Mouse (Mus musculus) olfactory bulb, adult 2 months (tissue): ENCODE results near the gene Vmn2r89.

Experiments
- CTCF ChIP-seq: fragments of 200-500 bp; IDR thresholded peaks from 2 replicates; pipeline ENCODE4 v1.5.1; 2012; ENCODE audit warnings: low read depth, mild to moderate bottlenecking, low read length, moderate library complexity; ENCODE audit not compliant: insufficient read depth
- POLR2A ChIP-seq: fragments of 200-500 bp; IDR thresholded peaks from 2 replicates; pipeline ENCODE4 v1.6.1; 2012; ENCODE audit warnings: mild to moderate bottlenecking, low read depth, low read length, moderate library complexity; ENCODE audit not compliant: insufficient read depth

GRCm38 (mm10) chr14:51486111-51486510, 34.5 kb downstream of the Vmn2r89 start:
- TF ChIP-seq CTCF (no peak), POLR2A (no peak)
